Mouse (Mus musculus): ENCODE measurements around the gene Tspan4. TPM values are rescaled to one million over a fixed set of nuclear protein-coding genes. Genes with fewer than 3 reads are reported as not detected.
"Not testable (repeated sequence)": the region's sequence is repeated elsewhere in the genome, so short reads cannot be mapped to it uniquely, and the experiment has no call there.

Gene Tspan4
- total RNA-seq, 1 experiment from 2014 or later: 61.4 TPM

- peak; percentile 64 to 89 for ATAC-seq (replicated peaks in 1 of 2; ENCODE audit: insufficient read depth in 1 of 2, low FRiP score in 2 of 2, low TSS enrichment in 1 of 2, low read depth in 1 of 2, poor library complexity in 2 of 2, severe bottlenecking in 2 of 2)
Observed at GRCm38 (mm10) chr7:141437178-141438120, 37.6 kb upstream of the Tspan4 start, which contains the start of gene Slc25a22. TSS of gene Slc25a22 (minus strand) at chr7:141437892.

- no peak for ATAC-seq (replicated peaks in 1 of 2; ENCODE audit: insufficient read depth in 1 of 2, low FRiP score in 2 of 2, low TSS enrichment in 1 of 2, low read depth in 1 of 2, poor library complexity in 2 of 2, severe bottlenecking in 2 of 2)
Observed at GRCm38 (mm10) chr7:141438201-141438968, 36.7 kb upstream of the Tspan4 start.

- ATAC-seq (replicated peaks in 1 of 2; ENCODE audit: insufficient read depth in 1 of 2, low FRiP score in 2 of 2, low TSS enrichment in 1 of 2, low read depth in 1 of 2, poor library complexity in 2 of 2, severe bottlenecking in 2 of 2): no peak
Observed at GRCm38 (mm10) chr7:141439140-141439679, 35.8 kb upstream of the Tspan4 start.

DNA sequence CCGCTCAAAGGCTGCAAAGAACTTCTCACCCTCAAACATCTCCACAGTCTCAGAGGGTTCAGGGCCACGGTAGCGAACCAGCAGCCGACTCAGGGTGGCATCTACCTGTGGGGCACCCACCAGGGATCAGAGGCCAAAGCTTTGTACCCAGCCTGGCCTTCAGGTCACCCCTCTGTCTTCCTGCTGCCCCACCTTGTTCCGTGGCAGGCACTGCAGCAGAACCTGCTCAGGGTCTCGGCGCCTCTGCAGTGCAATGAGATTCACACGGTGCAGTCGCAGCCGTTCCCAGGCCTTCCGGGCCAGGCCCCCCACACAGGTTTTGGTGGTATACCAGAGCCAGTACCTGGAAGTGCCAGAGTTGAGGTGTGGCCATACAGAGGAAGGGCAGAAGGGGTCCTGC lies 35.2 kb upstream of the Tspan4 start:
- ATAC-seq (replicated peaks in 1 of 2; ENCODE audit: insufficient read depth in 1 of 2, low FRiP score in 2 of 2, low TSS enrichment in 1 of 2, low read depth in 1 of 2, poor library complexity in 2 of 2, severe bottlenecking in 2 of 2): no peak

DNA sequence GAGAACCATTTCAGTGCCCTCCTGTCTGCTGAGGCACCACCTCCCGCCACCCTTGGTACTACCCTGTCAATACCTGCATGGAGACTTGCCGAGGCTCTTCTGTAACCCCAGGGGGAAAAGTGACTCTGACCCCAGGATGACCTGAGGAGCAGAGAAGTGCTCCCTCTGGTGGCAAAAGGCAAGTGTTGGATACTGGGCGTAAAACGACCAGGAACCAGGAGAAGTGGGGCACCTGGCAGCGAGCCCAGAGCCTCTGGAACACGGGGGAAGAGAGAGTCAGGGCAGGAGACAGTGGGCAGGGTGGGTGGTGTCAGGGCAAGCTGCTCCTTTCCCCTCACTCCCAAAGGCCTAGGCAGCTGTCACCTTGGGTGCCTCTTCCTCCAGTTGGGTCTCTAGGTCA lies 34.4 kb upstream of the Tspan4 start:
- ATAC-seq (replicated peaks in 1 of 2; ENCODE audit: insufficient read depth in 1 of 2, low FRiP score in 2 of 2, low TSS enrichment in 1 of 2, low read depth in 1 of 2, poor library complexity in 2 of 2, severe bottlenecking in 2 of 2): peak in 1 of 2 experiments; percentile 8; a peak in 1 of 4 replicates

- no peak for ATAC-seq (replicated peaks in 1 of 2; ENCODE audit: insufficient read depth in 1 of 2, low FRiP score in 2 of 2, low TSS enrichment in 1 of 2, low read depth in 1 of 2, poor library complexity in 2 of 2, severe bottlenecking in 2 of 2)
Observed at GRCm38 (mm10) chr7:141441460-141441859, 33.6 kb upstream of the Tspan4 start.

DNA sequence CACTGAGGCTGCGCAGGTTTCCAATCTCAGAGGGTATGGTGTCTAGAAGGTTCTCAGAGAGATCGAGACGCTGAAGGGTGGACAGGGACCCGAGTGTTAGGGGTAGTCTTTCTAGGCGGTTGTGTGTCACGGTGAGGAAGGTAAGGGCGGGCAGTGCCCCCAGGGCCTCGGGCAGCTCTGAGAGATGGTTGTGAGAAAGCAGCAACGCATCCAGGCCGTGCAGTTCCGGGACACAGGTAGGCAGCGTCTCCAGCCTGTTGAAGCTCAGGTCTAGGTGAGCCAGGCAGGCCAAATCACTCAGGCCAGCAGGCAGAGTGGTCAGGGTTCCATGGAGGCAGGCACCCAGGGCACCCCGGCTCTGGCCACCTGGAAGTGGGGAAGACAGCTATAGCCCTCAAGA lies 32.8 kb upstream of the Tspan4 start:
- ATAC-seq (replicated peaks in 1 of 2; ENCODE audit: insufficient read depth in 1 of 2, low FRiP score in 2 of 2, low TSS enrichment in 1 of 2, low read depth in 1 of 2, poor library complexity in 2 of 2, severe bottlenecking in 2 of 2): no peak

- ATAC-seq (replicated peaks in 1 of 2; ENCODE audit: insufficient read depth in 1 of 2, low FRiP score in 2 of 2, low TSS enrichment in 1 of 2, low read depth in 1 of 2, poor library complexity in 2 of 2, severe bottlenecking in 2 of 2): 0 out of 4 replicates have a peak, but pooled peaks have one; percentile 13 to 18
Observed at GRCm38 (mm10) chr7:141443081-141443821, 31.8 kb upstream of the Tspan4 start.

DNA sequence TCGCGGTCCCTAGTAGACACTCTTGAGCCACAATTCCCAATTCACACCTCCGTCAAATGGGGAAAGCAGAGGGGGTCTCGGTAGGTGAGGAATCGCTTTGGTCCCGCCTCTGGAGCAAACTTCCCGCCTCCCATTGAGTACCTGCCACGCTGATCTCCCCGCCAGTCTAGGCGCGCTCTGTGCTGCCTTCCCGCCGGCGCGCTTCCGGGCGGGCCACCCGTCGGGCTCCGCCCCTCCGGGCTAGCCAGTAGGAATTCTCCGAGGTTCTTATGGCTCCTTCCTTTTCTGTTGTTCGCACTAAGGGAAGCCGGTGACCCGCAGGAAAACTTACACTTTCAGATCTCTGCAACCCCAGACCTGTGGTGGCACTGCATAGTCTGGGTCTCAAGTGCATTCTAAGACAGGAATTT lies 31.2 kb upstream of the Tspan4 start, which contains the start of gene Pidd1:
Gene Pidd1, minus strand, starts transcription at position 198 of the 410 bp plus-strand sequence.
- ATAC-seq (replicated peaks in 1 of 2; ENCODE audit: insufficient read depth in 1 of 2, low FRiP score in 2 of 2, low TSS enrichment in 1 of 2, low read depth in 1 of 2, poor library complexity in 2 of 2, severe bottlenecking in 2 of 2): peak; percentile 25 to 33; a peak in 1 of 4 replicates

- ATAC-seq (replicated peaks in 1 of 2; ENCODE audit: insufficient read depth in 1 of 2, low FRiP score in 2 of 2, low TSS enrichment in 1 of 2, low read depth in 1 of 2, poor library complexity in 2 of 2, severe bottlenecking in 2 of 2): not testable (repeated sequence)
Observed at GRCm38 (mm10) chr7:141446374-141446773, 28.7 kb upstream of the Tspan4 start.

- peak; percentile 86 to 92 for ATAC-seq (replicated peaks in 1 of 2; ENCODE audit: insufficient read depth in 1 of 2, low FRiP score in 2 of 2, low TSS enrichment in 1 of 2, low read depth in 1 of 2, poor library complexity in 2 of 2, severe bottlenecking in 2 of 2)
Observed at GRCm38 (mm10) chr7:141447110-141447991, 27.7 kb upstream of the Tspan4 start, which contains the start of gene Rplp2. TSS of gene Rplp2 (plus strand) at chr7:141447370.

DNA sequence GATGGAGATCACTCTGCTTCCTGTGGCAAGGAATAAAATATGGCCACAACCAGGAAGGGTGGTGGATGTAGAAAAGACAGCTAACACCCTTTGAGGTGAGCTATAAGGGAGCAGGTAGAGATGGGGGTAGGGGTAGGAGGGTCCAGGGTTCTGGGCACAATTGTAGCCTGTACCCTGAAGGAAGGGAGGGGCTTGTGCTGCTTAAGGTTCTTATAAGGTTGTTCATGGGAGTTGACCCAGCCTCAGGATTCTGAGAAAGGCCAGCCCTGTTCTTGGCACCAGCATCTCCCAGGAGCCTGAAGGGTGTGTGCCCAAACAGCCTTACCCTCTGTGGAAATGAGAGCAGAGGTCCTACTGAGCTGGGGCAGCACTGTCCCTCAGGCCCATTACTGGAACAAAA lies 23.1 kb upstream of the Tspan4 start:
- no peak for ATAC-seq (replicated peaks in 1 of 2; ENCODE audit: insufficient read depth in 1 of 2, low FRiP score in 2 of 2, low TSS enrichment in 1 of 2, low read depth in 1 of 2, poor library complexity in 2 of 2, severe bottlenecking in 2 of 2)

- ATAC-seq (replicated peaks in 1 of 2; ENCODE audit: insufficient read depth in 1 of 2, low FRiP score in 2 of 2, low TSS enrichment in 1 of 2, low read depth in 1 of 2, poor library complexity in 2 of 2, severe bottlenecking in 2 of 2): no peak
Observed at GRCm38 (mm10) chr7:141453636-141454035, 21.4 kb upstream of the Tspan4 start.

DNA sequence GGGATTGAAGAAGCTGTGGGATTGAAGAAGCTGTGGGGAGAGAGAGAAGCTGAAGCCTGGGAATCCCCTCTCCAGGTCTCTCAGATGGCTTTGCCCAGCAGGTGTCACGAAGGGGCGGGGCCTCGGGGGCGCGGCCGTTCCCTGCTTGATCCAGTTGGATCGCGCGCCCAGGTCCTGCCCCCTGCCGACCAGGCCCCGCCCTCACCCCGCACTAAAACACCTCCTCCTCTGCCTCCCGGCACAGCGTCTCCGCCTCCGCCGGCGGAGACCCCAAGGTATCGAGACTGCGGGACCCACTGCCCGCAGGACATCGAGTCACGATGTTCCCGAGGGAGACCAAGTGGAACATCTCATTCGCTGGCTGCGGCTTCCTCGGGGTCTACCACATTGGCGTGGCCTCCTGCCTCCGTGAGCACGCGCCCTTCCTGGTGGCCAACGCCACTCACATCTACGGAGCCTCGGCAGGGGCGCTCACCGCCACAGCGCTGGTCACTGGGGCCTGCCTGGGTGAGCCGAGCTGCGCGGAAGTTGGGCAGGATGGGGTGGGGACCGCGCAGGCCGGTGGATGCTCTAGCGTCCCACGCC lies 20.0 kb upstream of the Tspan4 start, which contains the start of gene Pnpla2:
Gene Pnpla2, plus strand, starts transcription at position 232 of the 585 bp plus-strand sequence.
- peak; percentile 82 to 89 for ATAC-seq (replicated peaks in 1 of 2; ENCODE audit: insufficient read depth in 1 of 2, low FRiP score in 2 of 2, low TSS enrichment in 1 of 2, low read depth in 1 of 2, poor library complexity in 2 of 2, severe bottlenecking in 2 of 2)

DNA sequence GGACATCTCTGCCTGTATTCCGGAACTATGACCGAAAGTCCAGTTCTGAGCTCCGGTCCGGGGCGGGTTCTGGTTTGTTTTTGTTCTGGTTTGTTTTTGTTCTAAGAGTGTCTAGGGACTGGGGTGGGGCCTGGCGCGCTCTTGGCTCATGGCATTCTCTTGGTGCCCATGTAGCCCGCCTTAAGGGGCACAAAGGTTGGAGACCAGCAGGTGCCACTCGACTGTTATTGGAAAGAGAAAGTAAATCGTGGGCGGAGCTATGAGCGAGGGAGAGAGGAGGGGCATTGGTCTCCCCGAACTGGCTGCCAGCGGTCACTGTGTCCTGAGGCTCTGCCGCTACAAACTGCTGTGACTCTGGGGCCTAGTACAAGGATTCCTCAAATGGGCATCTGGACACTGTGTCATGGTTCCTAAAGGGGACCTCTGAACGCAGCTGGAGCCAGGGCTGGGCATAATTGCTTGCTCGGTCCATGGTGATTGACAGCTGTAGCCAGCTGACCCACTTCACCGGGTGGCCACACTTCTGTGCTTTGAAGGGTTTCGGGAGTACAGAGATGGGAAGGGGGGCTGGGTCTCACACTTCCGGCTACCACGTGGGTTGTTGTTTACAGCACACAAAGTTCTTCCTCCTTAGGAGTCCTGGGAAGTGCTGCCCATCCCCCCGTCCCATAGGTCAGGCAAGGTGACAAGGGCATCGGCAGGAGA lies 19.3 kb upstream of the Tspan4 start:
- peak; percentile 29 to 51 for ATAC-seq (replicated peaks in 1 of 2; ENCODE audit: insufficient read depth in 1 of 2, low FRiP score in 2 of 2, low TSS enrichment in 1 of 2, low read depth in 1 of 2, poor library complexity in 2 of 2, severe bottlenecking in 2 of 2)

Measured in hematopoietic stem cell, adult 5-6 weeks (primary cell).